Mouse (Mus musculus) stomach, embryonic 16.5 days (tissue): ENCODE measurements at regions not wholly inside any gene's neighbourhood (a gene's known extent, or its start where the extent isn't known, plus 50 kb on each side); places are given as distances from the start of the nearest gene placed in this dataset.

Experiments used
- ATAC-seq: fragments of 200-750 bp; cut with Nextera tagmentation; 2 replicates; pipeline ENCODE4 v1.8.0; 2017; ENCODE audit warnings: moderate number of reproducible peaks, moderate TSS enrichment; ENCODE audit not compliant: insufficient read depth, low FRiP score
- H3K27ac ChIP-seq: fragments of 300-500 bp; sonication (generic); 2 replicates; pipeline ENCODE4 v1.5.1; 2014; ENCODE audit warnings: low read length
- H3K27me3 ChIP-seq: fragments of 300-500 bp; sonication (generic); 2 replicates; pipeline ENCODE4 v1.6.1; 2014; ENCODE audit warnings: low read length, control low read depth, mixed read lengths; ENCODE audit not compliant: control insufficient read depth, insufficient read depth
- H3K36me3 ChIP-seq: fragments of 300-500 bp; sonication (generic); 2 replicates; pipeline ENCODE4 v1.6.1; 2014; ENCODE audit warnings: low read length; ENCODE audit not compliant: control insufficient read depth, insufficient read depth
- H3K4me1 ChIP-seq: fragments of 300-500 bp; sonication (generic); 2 replicates; pipeline ENCODE4 v1.6.1; 2014; ENCODE audit warnings: low read length, control low read depth, mixed read lengths; ENCODE audit not compliant: control insufficient read depth, insufficient read depth
- H3K4me2 ChIP-seq: fragments of 300-500 bp; sonication (generic); 2 replicates; pipeline ENCODE4 v1.6.1; 2014; ENCODE audit warnings: low read depth, low read length, mixed read lengths
- H3K4me3 ChIP-seq: fragments of 300-500 bp; sonication (generic); replicated peaks from 2 replicates; pipeline ENCODE4 v1.5.1; 2014; ENCODE audit warnings: mild to moderate bottlenecking, low read length
- H3K9ac ChIP-seq: fragments of 300-500 bp; sonication (generic); 2 replicates; pipeline ENCODE4 v1.6.1; 2014; ENCODE audit warnings: low read length
- H3K9me3 ChIP-seq: fragments of 300-500 bp; sonication (generic); replicated peaks from 2 replicates; pipeline ENCODE4 v1.6.1; 2016; ENCODE audit warnings: low read length, control low read depth; ENCODE audit not compliant: control insufficient read depth
- WGBS: fragments of 180-500 bp; shearing (Covaris S2); extraction: QIAGEN DNeasy Blood & Tissue Kit; methylation state at CpG from one replicate; pipeline ENCODE4 v1.1.7; 2014; 5-methylcytosine and 5-hydroxymethylcytosine counted together

DNA sequence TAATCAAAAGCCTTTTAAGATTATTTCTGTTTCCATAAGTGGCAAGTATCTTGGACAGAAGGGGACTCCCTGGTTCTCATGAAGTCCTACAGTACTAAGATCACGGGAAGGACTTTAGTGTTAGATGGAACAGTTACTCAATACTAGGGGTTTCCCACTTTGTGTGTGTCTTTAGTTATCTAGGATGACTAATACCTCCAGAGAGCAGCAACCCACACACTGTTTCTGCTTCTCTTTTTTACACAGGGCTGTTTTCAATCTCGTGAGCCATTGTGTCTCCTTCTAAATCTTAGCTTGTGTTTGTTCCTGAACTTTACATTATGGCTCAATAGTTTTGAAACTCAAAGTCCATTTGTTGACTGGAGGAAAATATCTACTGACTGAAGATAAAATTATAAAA is 496.5 kb upstream of the Impg1 start:
- no peaks in the 10 kb centered on the region for H3K36me3 ChIP-seq
- H3K4me2 ChIP-seq: no peak overlapping the region
- no peak overlapping the region for H3K9ac ChIP-seq
- WGBS: 82% methylated on average over 2 of the region's 2 CpGs
- no peak for ATAC-seq
- no peak overlapping the region for H3K27ac ChIP-seq
- no peaks in the 10 kb centered on the region for H3K4me1 ChIP-seq
- H3K27me3 ChIP-seq: no peaks in the 10 kb centered on the region
- no peak overlapping the region for H3K4me3 ChIP-seq
- H3K9me3 ChIP-seq: no peaks in the 10 kb centered on the region

DNA sequence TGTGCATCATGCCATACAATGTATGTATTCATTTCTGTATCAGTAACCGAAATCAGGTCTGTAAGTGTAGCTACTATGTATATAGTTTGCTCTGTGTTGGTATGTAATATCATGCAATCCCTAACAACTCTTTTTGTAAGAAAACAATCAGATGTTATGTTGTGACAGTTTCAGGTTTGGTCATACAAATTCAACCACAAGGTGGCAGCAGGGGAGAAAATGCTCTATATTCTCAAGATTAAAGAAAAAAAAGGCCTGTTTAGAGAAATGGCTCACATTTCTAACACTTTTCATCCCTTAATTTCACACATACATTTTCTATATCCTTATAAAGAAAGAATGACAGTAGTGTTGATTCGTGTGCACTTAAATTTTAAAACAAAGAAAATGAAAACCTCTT is 477.7 kb upstream of the Impg1 start:
- no peak for ATAC-seq
- no peak overlapping the region for H3K27ac ChIP-seq
- 68% methylated on average over 2 of the region's 2 CpGs for WGBS
- H3K27me3 ChIP-seq: no peaks in the 10 kb centered on the region
- H3K4me2 ChIP-seq: no peak overlapping the region
- H3K4me3 ChIP-seq: no peak overlapping the region
- no peaks in the 10 kb centered on the region for H3K9me3 ChIP-seq
- H3K4me1 ChIP-seq: no peaks in the 10 kb centered on the region
- no peak overlapping the region for H3K9ac ChIP-seq
- no peaks in the 10 kb centered on the region for H3K36me3 ChIP-seq

DNA sequence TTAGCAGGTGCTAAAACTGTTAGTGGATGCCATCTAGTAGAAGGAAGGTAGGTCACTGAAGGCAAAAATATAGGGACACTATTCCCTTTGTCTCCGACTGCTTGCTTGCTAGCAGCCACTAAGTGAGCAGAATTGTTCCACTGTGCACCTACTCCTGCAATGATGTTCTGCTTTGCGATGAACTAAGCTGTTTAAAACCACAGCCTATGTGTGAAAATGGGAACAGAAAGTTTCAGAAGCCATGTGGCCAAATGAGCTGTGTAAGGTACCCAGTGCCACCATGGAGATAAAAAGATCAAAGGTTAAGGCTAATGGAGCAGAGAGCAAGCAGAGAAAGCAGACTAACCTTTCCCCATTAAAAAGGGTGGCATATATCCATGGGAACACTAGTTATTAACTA is 476.1 kb upstream of the Impg1 start:
- H3K4me3 ChIP-seq: no peak overlapping the region
- H3K36me3 ChIP-seq: no peaks in the 10 kb centered on the region
- no peaks in the 10 kb centered on the region for H3K27me3 ChIP-seq
- H3K4me2 ChIP-seq: no peak overlapping the region
- ATAC-seq: no peak
- 72% methylated on average over 2 of the region's 2 CpGs for WGBS
- no peak overlapping the region for H3K27ac ChIP-seq
- H3K4me1 ChIP-seq: no peaks in the 10 kb centered on the region
- no peaks in the 10 kb centered on the region for H3K9me3 ChIP-seq
- no peak overlapping the region for H3K9ac ChIP-seq

DNA sequence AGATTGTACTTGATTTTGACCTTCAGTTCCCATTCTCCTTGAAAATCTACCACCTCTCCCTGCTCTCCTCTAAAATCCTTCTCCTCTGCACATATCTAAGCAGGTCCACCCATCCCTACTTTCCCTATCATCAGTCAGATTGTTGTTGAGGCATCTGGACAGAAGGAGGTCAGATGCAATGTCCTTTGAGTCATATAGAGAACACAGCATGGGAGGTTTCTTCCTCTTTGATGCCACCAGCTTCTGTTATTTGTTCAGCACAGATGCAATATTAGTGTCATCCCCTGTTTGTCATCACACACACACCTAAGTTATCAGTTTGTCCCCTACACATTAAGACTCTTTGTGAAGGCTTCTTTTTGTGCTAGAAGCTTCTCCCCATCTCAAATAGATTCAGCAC is 473.0 kb upstream of the Impg1 start:
- Histone ChIP-seq H3K4me2 (no peak overlapping the region), H3K27ac (no peak overlapping the region), H3K27me3 (no peaks in the 10 kb centered on the region), H3K4me1 (no peaks in the 10 kb centered on the region), H3K9me3 (no peaks in the 10 kb centered on the region), H3K4me3 (no peak overlapping the region), H3K36me3 (no peaks in the 10 kb centered on the region), H3K9ac (no peak overlapping the region)
- ATAC-seq: no peak

DNA sequence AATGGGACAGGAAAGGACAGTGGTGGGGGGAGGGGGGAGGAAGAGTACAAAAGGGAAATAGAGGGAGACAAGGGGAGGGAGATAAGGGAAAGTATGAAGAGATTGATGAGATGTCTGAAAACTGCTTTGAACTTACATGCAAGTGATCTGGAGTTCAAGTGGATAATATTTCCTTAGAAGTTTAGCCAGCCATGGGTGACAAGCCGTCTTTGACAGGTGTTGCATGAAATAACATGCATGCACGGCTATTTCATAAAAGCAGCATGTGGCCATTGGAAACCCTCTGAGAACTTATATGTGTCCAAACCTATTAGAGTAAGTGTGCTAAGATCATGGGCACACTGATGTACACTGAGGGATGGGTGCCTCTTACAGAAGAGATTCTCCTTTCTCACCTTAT is 465.3 kb upstream of the Impg1 start:
- 54% methylated on average over 2 of the region's 2 CpGs for WGBS
- Histone ChIP-seq H3K4me1 (no peaks in the 10 kb centered on the region), H3K27me3 (no peaks in the 10 kb centered on the region), H3K4me3 (no peak overlapping the region), H3K9me3 (no peaks in the 10 kb centered on the region), H3K9ac (no peak overlapping the region), H3K27ac (no peak overlapping the region), H3K36me3 (no peaks in the 10 kb centered on the region), H3K4me2 (no peak overlapping the region)
- no peak for ATAC-seq

DNA sequence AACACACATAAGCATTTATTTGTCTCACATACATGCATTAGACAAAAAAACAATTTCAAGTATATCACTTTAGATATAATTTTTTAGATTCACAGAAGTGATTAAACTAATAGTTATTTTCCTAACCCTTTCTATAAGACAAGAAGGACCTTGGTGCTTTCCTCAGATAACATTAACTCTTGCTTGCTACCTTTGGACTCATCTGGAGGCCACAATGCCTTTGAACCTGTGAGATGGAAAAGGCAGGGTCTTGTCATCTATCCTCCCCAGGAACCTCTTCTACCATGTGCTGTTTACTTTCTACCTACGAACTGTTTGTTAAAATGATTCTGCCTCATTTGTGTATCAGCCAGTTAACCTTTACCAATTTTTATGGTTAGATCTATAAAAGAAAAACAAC is 455.0 kb upstream of the Impg1 start:
- no peak for ATAC-seq
- no peaks in the 10 kb centered on the region for H3K4me1 ChIP-seq
- H3K27ac ChIP-seq: no peak overlapping the region
- H3K4me2 ChIP-seq: no peak overlapping the region
- H3K36me3 ChIP-seq: no peaks in the 10 kb centered on the region
- WGBS: 78% methylated on average over 1 of the region's 1 CpGs
- H3K27me3 ChIP-seq: no peaks in the 10 kb centered on the region
- no peaks in the 10 kb centered on the region for H3K9me3 ChIP-seq
- no peak overlapping the region for H3K4me3 ChIP-seq
- H3K9ac ChIP-seq: no peak overlapping the region

DNA sequence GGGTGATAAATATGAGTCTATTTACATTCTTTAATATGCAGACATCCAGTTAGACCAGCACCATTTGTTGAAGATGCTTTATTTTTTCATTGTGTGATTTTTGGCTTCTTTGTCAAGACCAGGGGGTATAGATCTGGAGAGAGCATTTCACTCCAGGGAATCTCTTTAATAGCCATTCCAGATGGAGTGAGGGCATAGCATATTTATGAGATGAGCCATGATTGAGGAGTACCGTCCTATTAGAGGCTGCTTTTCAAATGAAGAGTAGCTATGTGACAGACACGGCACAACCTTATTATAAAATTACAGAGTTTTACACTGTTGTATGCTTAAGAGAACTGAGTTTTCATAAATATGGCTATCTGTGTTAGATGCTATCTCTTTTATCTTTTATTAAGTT is 448.6 kb upstream of the Impg1 start:
- Histone ChIP-seq H3K9me3 (no peaks in the 10 kb centered on the region), H3K9ac (no peak overlapping the region), H3K4me1 (no peaks in the 10 kb centered on the region), H3K4me2 (no peak overlapping the region), H3K27me3 (no peaks in the 10 kb centered on the region), H3K4me3 (no peak overlapping the region), H3K36me3 (no peaks in the 10 kb centered on the region), H3K27ac (no peak overlapping the region)
- ATAC-seq: no peak
- 87% methylated on average over 2 of the region's 2 CpGs for WGBS

DNA sequence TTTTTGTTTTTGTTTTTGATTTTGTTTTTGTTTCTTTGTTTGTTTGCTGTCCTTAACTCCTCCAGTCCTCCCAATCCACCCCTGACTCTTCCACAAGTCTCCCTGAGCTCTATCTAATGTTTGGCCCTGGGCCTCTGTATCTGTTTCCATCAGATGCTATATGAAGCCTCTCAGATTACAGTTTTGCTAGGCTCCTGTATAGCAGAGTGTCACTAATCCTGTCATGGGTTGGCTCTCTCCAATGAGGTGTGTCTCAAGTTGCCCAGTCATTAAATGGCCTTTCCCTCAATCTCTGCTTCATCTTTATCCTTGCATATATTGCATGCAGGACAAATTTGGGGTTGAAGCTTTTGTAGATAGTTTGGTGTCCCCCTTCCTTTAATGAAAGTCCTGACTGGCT is 446.9 kb upstream of the Impg1 start:
- no peaks in the 10 kb centered on the region for H3K36me3 ChIP-seq
- H3K27ac ChIP-seq: no peak overlapping the region
- H3K4me1 ChIP-seq: no peaks in the 10 kb centered on the region
- H3K9me3 ChIP-seq: no peaks in the 10 kb centered on the region
- H3K27me3 ChIP-seq: no peaks in the 10 kb centered on the region
- no peak overlapping the region for H3K9ac ChIP-seq
- no peak overlapping the region for H3K4me3 ChIP-seq
- ATAC-seq: no peak
- H3K4me2 ChIP-seq: no peak overlapping the region

DNA sequence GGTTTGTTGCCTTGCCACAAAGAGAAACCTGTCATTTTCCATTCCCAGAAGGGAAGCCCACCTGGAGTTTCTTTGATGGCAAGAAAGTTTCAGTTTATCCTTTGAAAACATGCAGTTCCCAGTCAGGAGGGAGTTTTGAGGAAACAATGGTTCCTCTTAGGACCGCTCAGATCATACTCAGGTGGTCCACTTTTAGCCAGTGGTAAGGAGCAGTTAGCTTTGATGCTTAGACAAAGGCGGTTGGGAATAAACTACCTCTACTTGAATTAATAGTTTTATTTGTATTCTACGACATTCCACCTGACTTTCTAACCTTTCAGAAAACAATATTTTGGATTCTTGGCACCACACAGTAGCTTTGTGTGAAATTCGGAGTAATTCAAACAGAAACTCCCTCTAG is 401.5 kb upstream of the Impg1 start:
- 73% methylated on average over 4 of the region's 4 CpGs for WGBS
- no peaks in the 10 kb centered on the region for H3K36me3 ChIP-seq
- H3K4me2 ChIP-seq: no peak overlapping the region
- ATAC-seq: no peak
- H3K27ac ChIP-seq: no peak overlapping the region
- no peak overlapping the region for H3K9ac ChIP-seq
- H3K4me1 ChIP-seq: no peaks in the 10 kb centered on the region
- no peak overlapping the region for H3K4me3 ChIP-seq
- H3K27me3 ChIP-seq: no peaks in the 10 kb centered on the region
- H3K9me3 ChIP-seq: no peaks in the 10 kb centered on the region

DNA sequence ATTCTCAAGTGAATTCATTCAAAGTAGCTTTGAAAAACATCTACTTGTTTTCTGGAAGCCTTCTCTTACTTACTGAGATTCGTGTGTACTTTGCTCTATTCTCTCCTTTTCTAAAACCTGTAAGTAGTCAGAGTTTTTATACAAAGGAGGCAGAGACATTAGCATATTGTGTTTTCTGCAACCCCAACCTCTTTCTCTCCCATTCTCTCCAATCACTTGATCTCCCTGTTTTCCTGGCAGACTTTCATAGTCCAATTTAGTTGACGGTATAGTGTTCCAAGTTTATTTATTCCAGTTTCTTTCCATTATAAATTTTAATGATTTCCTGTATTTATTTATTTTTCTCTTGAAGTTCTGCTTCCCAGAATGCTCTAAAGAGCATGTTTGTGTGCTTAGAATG is 393.7 kb upstream of the Impg1 start:
- Histone ChIP-seq H3K27ac (no peak overlapping the region), H3K4me2 (no peak overlapping the region), H3K4me1 (no peaks in the 10 kb centered on the region), H3K9me3 (no peaks in the 10 kb centered on the region), H3K36me3 (no peaks in the 10 kb centered on the region), H3K9ac (no peak overlapping the region), H3K27me3 (no peaks in the 10 kb centered on the region), H3K4me3 (no peak overlapping the region)
- WGBS: 57% methylated on average over 2 of the region's 2 CpGs
- ATAC-seq: no peak
